In the genomic region with DNA sequence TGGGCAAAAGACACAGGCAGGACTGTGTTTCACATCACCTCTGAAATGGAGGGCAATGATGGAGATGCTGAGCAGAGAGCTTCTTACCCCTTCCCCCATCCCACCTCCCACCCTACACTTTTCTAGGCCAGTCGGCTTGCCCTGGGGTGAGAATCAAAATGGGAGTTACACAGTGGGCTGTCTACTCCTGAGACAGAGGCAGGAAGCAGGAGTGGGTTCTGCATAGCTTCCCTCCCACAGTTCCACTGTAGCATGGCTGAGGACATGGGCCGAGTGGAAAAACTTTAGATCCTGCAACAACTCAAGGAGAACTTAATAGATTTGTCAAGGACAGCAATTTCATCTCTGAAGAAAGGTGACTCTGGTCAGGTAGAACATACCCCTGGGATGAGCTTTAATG, we compare ENCODE assay signal across 16 mouse cellular contexts.
DNase-seq lines count a peak whose midpoint lies in the region; ATAC-seq lines count a peak whose summit lies in the region.
"Had no signal": no experiment of that assay in that cellular context is flagged by ENCODE, and none has a peak within 500 bp of the region (broad histone marks: within the 10 kb centered on the region; RNA-seq: fewer than 3 reads in every experiment).

No protein-coding gene starts in this region.

- H3K27ac ChIP-seq in forebrain, embryonic 16.5 days (ENCODE audit: low read length): no peak overlapping the region
- no peak overlapping the region for H3K27ac ChIP-seq in forebrain, embryonic 10.5 days
- H3K27ac ChIP-seq in kidney, embryonic 15.5 days: peak overlapping the region; percentile 52; the same call in 1 of the 2 replicates
- peak overlapping the region; percentile 64; the same call in 1 of the 2 replicates for H3K27ac ChIP-seq in neural tube, embryonic 13.5 days (replicated peaks)
- H3K27ac ChIP-seq: heart, embryonic 10.5 days; limb, embryonic 12.5 days; liver, embryonic 12.5 days had no signal

- peak; percentile 47 for ATAC-seq in forebrain, embryonic 16.5 days
- peak; percentile 74 for ATAC-seq in kidney, embryonic 15.5 days (replicated peaks; ENCODE audit: low FRiP score)
- peak; percentile 52; the same call in 1 of the 2 replicates for ATAC-seq in neural tube, embryonic 13.5 days (ENCODE audit: low read depth)
- ATAC-seq: liver, embryonic 12.5 days had no signal

- H3K9me3 ChIP-seq in forebrain, embryonic 16.5 days (ENCODE audit: control insufficient read depth, low read length): no peaks in the 10 kb centered on the region
- no peaks in the 10 kb centered on the region for H3K9me3 ChIP-seq in forebrain, embryonic 10.5 days
- no peaks in the 10 kb centered on the region for H3K9me3 ChIP-seq in kidney, embryonic 15.5 days (replicated peaks)
- no peaks in the 10 kb centered on the region for H3K9me3 ChIP-seq in neural tube, embryonic 13.5 days
- H3K9me3 ChIP-seq: heart, embryonic 10.5 days; limb, embryonic 12.5 days; liver, embryonic 12.5 days had no signal

- WGBS in forebrain, embryonic 16.5 days: 91% methylated on average over 2 of the region's 2 CpGs
- 78% methylated on average over 2 of the region's 2 CpGs for WGBS in forebrain, embryonic 10.5 days
- 44% methylated on average over 2 of the region's 2 CpGs for WGBS in kidney, embryonic 15.5 days
- WGBS in neural tube, embryonic 13.5 days: 69% methylated on average over 2 of the region's 2 CpGs

- peaks cover 4% of the 10 kb centered on the region; the same call in 1 of the 2 replicates for H3K4me1 ChIP-seq in forebrain, embryonic 16.5 days (replicated peaks; ENCODE audit: control insufficient read depth, insufficient read depth, low read length)
- no peaks in the 10 kb centered on the region for H3K4me1 ChIP-seq in forebrain, embryonic 10.5 days
- 0 out of 2 replicates have a peak, but pooled peaks cover 10% of the 10 kb centered on the region for H3K4me1 ChIP-seq in kidney, embryonic 15.5 days
- peaks cover 7% of the 10 kb centered on the region; the same call in 1 of the 2 replicates for H3K4me1 ChIP-seq in neural tube, embryonic 13.5 days (replicated peaks)
- H3K4me1 ChIP-seq: heart, embryonic 10.5 days; limb, embryonic 12.5 days; liver, embryonic 12.5 days had no signal

- H3K4me3 ChIP-seq in forebrain, embryonic 16.5 days (replicated peaks; ENCODE audit: low read length): no peak overlapping the region
- no peak overlapping the region for H3K4me3 ChIP-seq in forebrain, embryonic 10.5 days
- no peak overlapping the region for H3K4me3 ChIP-seq in kidney, embryonic 15.5 days (replicated peaks)
- H3K4me3 ChIP-seq in neural tube, embryonic 13.5 days: no peak overlapping the region
- H3K4me3 ChIP-seq: heart, embryonic 10.5 days; limb, embryonic 12.5 days; liver, embryonic 12.5 days; myocyte had no signal

- H3K36me3 ChIP-seq in forebrain, embryonic 16.5 days (ENCODE audit: control insufficient read depth, insufficient read depth): no peaks in the 10 kb centered on the region
- H3K36me3 ChIP-seq in forebrain, embryonic 10.5 days (replicated peaks): no peaks in the 10 kb centered on the region
- no peaks in the 10 kb centered on the region for H3K36me3 ChIP-seq in kidney, embryonic 15.5 days
- H3K36me3 ChIP-seq in neural tube, embryonic 13.5 days: no peaks in the 10 kb centered on the region
- H3K36me3 ChIP-seq: heart, embryonic 10.5 days; limb, embryonic 12.5 days; liver, embryonic 12.5 days had no signal

- H3K27me3 ChIP-seq in forebrain, embryonic 16.5 days (replicated peaks; ENCODE audit: control insufficient read depth, insufficient read depth, low read length): no peaks in the 10 kb centered on the region
- no peaks in the 10 kb centered on the region for H3K27me3 ChIP-seq in forebrain, embryonic 10.5 days (ENCODE audit: poor library complexity, severe bottlenecking)
- H3K27me3 ChIP-seq in kidney, embryonic 15.5 days: no peaks in the 10 kb centered on the region
- no peaks in the 10 kb centered on the region for H3K27me3 ChIP-seq in neural tube, embryonic 13.5 days
- H3K27me3 ChIP-seq: limb, embryonic 12.5 days; liver, embryonic 12.5 days had no signal

- DNase-seq in forebrain, embryonic 10.5 days (ENCODE audit: extremely low spot score, low spot score): no peak
- DNase-seq in kidney, adult 8-10 months: no peak
- no peak for DNase-seq in neural tube, embryonic 10.5 days (ENCODE audit: extremely low spot score, low spot score)
- DNase-seq in right cerebral cortex, adult 18-20 months: no peak
- DNase-seq: adrenal gland, postnatal 25 days; B cell, adult 2 months; lung, adult 2 months; lung, postnatal 36 days; thymus, adult 2 months had no signal

- H3K4me2 ChIP-seq in forebrain, embryonic 16.5 days (ENCODE audit: low read length): no peak overlapping the region
- H3K4me2 ChIP-seq in kidney, embryonic 15.5 days: no peak overlapping the region
- no peak overlapping the region for H3K4me2 ChIP-seq in neural tube, embryonic 13.5 days
- H3K4me2 ChIP-seq: limb, embryonic 12.5 days; liver, embryonic 12.5 days had no signal

- H3K9ac ChIP-seq in forebrain, embryonic 16.5 days (replicated peaks; ENCODE audit: low read depth, low read length): no peak overlapping the region
- no peak overlapping the region for H3K9ac ChIP-seq in kidney, embryonic 15.5 days
- no peak overlapping the region for H3K9ac ChIP-seq in neural tube, embryonic 13.5 days
- H3K9ac ChIP-seq: limb, embryonic 12.5 days; liver, embryonic 12.5 days had no signal

Comparison
In these comparisons a context has a peak if more than half of its experiments do, and no peak if none do; other contexts are left out.
1. H3K27ac ChIP-seq: peak in kidney, embryonic 15.5 days (single experiment) and neural tube, embryonic 13.5 days (single experiment); none in forebrain, embryonic 16.5 days (single experiment) and forebrain, embryonic 10.5 days (single experiment).
2. Peak in every context shown above with its lines, with median percentiles within 50 percentile points of each other: ATAC-seq.